8 mouse cellular contexts compared by ENCODE assay signal in the genomic region with DNA sequence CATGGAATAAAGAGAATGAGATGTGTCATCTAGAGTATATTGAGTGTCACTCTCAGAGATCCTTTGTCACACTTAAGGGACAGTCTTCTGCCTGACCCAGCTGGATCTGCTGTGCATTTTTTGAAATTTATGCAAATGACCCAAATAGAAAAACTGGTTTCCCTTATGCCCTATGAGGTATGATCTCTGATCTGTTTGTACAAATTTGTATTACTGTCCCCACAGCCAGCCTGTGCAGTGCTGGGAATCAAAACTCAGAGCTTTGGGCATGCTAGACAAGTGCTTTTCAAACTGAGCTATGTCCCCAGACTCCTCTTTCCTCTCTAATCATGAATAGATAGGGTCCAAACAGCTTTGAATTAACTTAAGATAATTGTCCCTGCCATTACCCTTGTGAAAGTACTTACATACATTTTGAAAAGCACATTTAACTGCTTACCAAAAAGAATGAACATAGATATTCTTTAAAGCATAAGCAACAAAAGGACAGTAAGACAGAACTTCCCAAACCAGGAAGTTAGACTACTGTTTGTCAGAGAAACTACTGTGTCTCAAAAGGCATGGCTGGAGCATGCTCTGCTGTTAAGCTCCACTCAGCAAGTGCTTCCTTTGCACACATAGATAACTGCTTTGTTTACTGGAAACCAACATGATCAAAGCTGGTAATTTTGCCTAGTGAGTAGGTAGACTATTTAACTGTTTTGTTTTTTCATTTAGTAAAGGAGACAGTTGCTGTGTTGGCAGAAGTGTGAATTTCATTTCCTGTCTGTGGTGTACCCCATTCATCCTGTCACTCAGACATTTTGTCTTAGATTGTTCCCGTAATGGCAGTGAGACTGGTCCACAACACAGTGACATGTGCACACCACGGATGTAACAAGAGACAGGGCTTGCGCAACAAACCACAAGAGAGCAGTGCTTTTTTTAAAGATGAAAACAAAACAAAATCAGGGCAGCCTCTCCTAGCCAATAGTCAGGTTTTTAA.
DNase-seq lines count a peak whose midpoint lies in the region; ATAC-seq and TF ChIP-seq lines count a peak whose summit lies in the region.

No protein-coding gene starts in this region.

- intact Hi-C loops in left cerebral cortex, postnatal 25 days (cut with DNase I) = no loop called here
- intact Hi-C loops in left cerebral cortex, postnatal 4 days (cut with DNase I) = no loop called here

- no peaks in the 10 kb centered on the region for H3K27me3 ChIP-seq in heart, postnatal 0 days (ENCODE audit: control insufficient read depth, insufficient read depth, low read length)
- no peaks in the 10 kb centered on the region for H3K27me3 ChIP-seq in neural tube, embryonic 15.5 days (replicated peaks)
- no peaks in the 10 kb centered on the region for H3K27me3 ChIP-seq in midbrain, embryonic 14.5 days (ENCODE audit: control insufficient read depth, insufficient read depth, low read length)

- TF ChIP-seq EP300 in heart, postnatal 0 days (IDR thresholded peaks at IDR 0.05; ENCODE audit: low read depth) = no peak

- no peaks in the 10 kb centered on the region for H3K9me3 ChIP-seq in heart, postnatal 0 days (replicated peaks; ENCODE audit: control insufficient read depth, low read length)
- H3K9me3 ChIP-seq in neural tube, embryonic 15.5 days (replicated peaks) = no peaks in the 10 kb centered on the region
- no peaks in the 10 kb centered on the region for H3K9me3 ChIP-seq in midbrain, embryonic 14.5 days (ENCODE audit: control insufficient read depth, low read length)

- peaks cover 31% of the 10 kb centered on the region for H3K4me1 ChIP-seq in heart, postnatal 0 days (ENCODE audit: control insufficient read depth, insufficient read depth)
- 0 out of 2 replicates have a peak, but pooled peaks cover 4% of the 10 kb centered on the region for H3K4me1 ChIP-seq in neural tube, embryonic 15.5 days
- H3K4me1 ChIP-seq in midbrain, embryonic 14.5 days (ENCODE audit: control insufficient read depth, insufficient read depth, low read length) = no peaks in the 10 kb centered on the region

- H3K4me3 ChIP-seq in heart, postnatal 0 days (ENCODE audit: low read depth, low read length) = no peak overlapping the region
- H3K4me3 ChIP-seq in neural tube, embryonic 15.5 days (replicated peaks) = no peak overlapping the region
- H3K4me3 ChIP-seq in midbrain, embryonic 14.5 days (replicated peaks; ENCODE audit: low read depth, low read length) = no peak overlapping the region

- peak overlapping the region; percentile 43 for H3K27ac ChIP-seq in heart, postnatal 0 days (ENCODE audit: low read depth)
- no peak overlapping the region for H3K27ac ChIP-seq in neural tube, embryonic 15.5 days (replicated peaks)
- H3K27ac ChIP-seq in midbrain, embryonic 14.5 days (replicated peaks; ENCODE audit: low read depth, low read length) = no peak overlapping the region

- no peaks in the 10 kb centered on the region for H3K36me3 ChIP-seq in heart, postnatal 0 days (replicated peaks; ENCODE audit: control insufficient read depth, insufficient read depth, low read length)
- 0 out of 2 replicates have a peak, but pooled peaks cover 3% of the 10 kb centered on the region for H3K36me3 ChIP-seq in neural tube, embryonic 15.5 days
- no peaks in the 10 kb centered on the region for H3K36me3 ChIP-seq in midbrain, embryonic 14.5 days (ENCODE audit: control insufficient read depth, insufficient read depth, low read length)

- 24% methylated on average over 3 of the region's 3 CpGs for WGBS in heart, postnatal 0 days
- WGBS in neural tube, embryonic 15.5 days = 57% methylated on average over 3 of the region's 3 CpGs
- WGBS in midbrain, embryonic 14.5 days = 74% methylated on average over 3 of the region's 3 CpGs

- ATAC-seq in heart, postnatal 0 days (ENCODE audit: insufficient read depth, low read depth) = no peak
- no peak for ATAC-seq in neural tube, embryonic 15.5 days (ENCODE audit: low FRiP score)
- no peak for ATAC-seq in midbrain, embryonic 14.5 days (ENCODE audit: low FRiP score, low TSS enrichment)

- H3K4me2 ChIP-seq in heart, postnatal 0 days (ENCODE audit: low read depth, low read length) = no peak overlapping the region
- no peak overlapping the region for H3K4me2 ChIP-seq in neural tube, embryonic 15.5 days
- no peak overlapping the region for H3K4me2 ChIP-seq in midbrain, embryonic 14.5 days (ENCODE audit: low read length)

- DNase-seq in left cerebral cortex, postnatal 25 days (ENCODE audit: low spot score in 2 of 2) = peak; percentile 18 to 33
- no peak for DNase-seq in left cerebral cortex, postnatal 4 days
- DNase-seq in adrenal gland, adult 8-10 months = peak; percentile 33
- no peak for DNase-seq in heart, postnatal 0 days (ENCODE audit: low spot score)
- peak; percentile 57 for DNase-seq in lung, postnatal 14 days
- DNase-seq in thymus, postnatal 36 days = peak; percentile 32 to 54
- no peak for DNase-seq in midbrain, embryonic 14.5 days

- no peak for TF ChIP-seq CTCF in heart, postnatal 0 days (IDR thresholded peaks at IDR 0.05; ENCODE audit: low read depth)

- H3K9ac ChIP-seq in heart, postnatal 0 days (replicated peaks; ENCODE audit: low read depth, low read length) = no peak overlapping the region
- H3K9ac ChIP-seq in neural tube, embryonic 15.5 days (replicated peaks) = no peak overlapping the region
- H3K9ac ChIP-seq in midbrain, embryonic 14.5 days (replicated peaks; ENCODE audit: low read length) = no peak overlapping the region

Comparison
In these comparisons a context has a peak if more than half of its experiments do, and no peak if none do; other contexts are left out.
1. DNase-seq: peak in left cerebral cortex, postnatal 25 days (2 of 2), adrenal gland, adult 8-10 months (single experiment), lung, postnatal 14 days (single experiment) and thymus, postnatal 36 days (2 of 2); none in left cerebral cortex, postnatal 4 days (single experiment), heart, postnatal 0 days (single experiment) and midbrain, embryonic 14.5 days (single experiment).